Mouse (Mus musculus) limb, embryonic 11.5 days (tissue): ENCODE measurements at regions not wholly inside any gene's neighbourhood (a gene's known extent, or its start where the extent isn't known, plus 50 kb on each side); places are given as distances from the start of the nearest gene placed in this dataset.

ENCODE experiments used
- ATAC-seq: fragments of 200-750 bp; cut with Nextera tagmentation; 2 replicates; pipeline ENCODE4 v1.8.0; 2017; ENCODE audit warnings: low read depth; ENCODE audit not compliant: insufficient number of reproducible peaks, low FRiP score, low TSS enrichment
- DNase-seq: peaks from one replicate; pipeline ENCODE4 v3.0.0-alpha.2; 2015; ENCODE audit warnings: low spot score
- H3K27ac ChIP-seq: fragments of 300-500 bp; sonication (generic); replicated peaks from 2 replicates; pipeline ENCODE4 v1.5.1; 2014; ENCODE audit warnings: low read depth, mild to moderate bottlenecking, low read length
- H3K27me3 ChIP-seq: fragments of 300-500 bp; sonication (generic); 2 replicates; pipeline ENCODE4 v1.6.1; 2014; ENCODE audit warnings: mild to moderate bottlenecking, low read length, mixed read lengths; ENCODE audit not compliant: control insufficient read depth, insufficient read depth
- H3K36me3 ChIP-seq: fragments of 300-500 bp; sonication (generic); 2 replicates; pipeline ENCODE4 v1.6.1; 2014; ENCODE audit warnings: mild to moderate bottlenecking, low read length, moderate library complexity, mixed read lengths; ENCODE audit not compliant: control insufficient read depth, insufficient read depth
- H3K4me1 ChIP-seq: fragments of 300-500 bp; sonication (generic); 2 replicates; pipeline ENCODE4 v1.6.1; 2014; ENCODE audit warnings: low read length, mixed read lengths; ENCODE audit not compliant: control insufficient read depth, insufficient read depth
- H3K4me2 ChIP-seq: fragments of 300-500 bp; sonication (generic); 2 replicates; pipeline ENCODE4 v1.6.1; 2014; ENCODE audit warnings: low read depth, mild to moderate bottlenecking, moderate library complexity; ENCODE audit not compliant: severe bottlenecking
- H3K4me3 ChIP-seq: fragments of 300-500 bp; sonication (generic); 2 replicates; pipeline ENCODE4 v1.5.1; 2014; ENCODE audit warnings: low read depth, low read length
- H3K9ac ChIP-seq: fragments of 300-500 bp; sonication (generic); 2 replicates; pipeline ENCODE4 v1.6.1; 2014; ENCODE audit warnings: mild to moderate bottlenecking, low read length
- H3K9me3 ChIP-seq: fragments of 300-500 bp; sonication (generic); 2 replicates; pipeline ENCODE4 v1.6.1; 2016; ENCODE audit warnings: low read length; ENCODE audit not compliant: control insufficient read depth
- WGBS: fragments of 180-500 bp; shearing (Covaris S2); extraction: QIAGEN DNeasy Blood & Tissue Kit; methylation state at CpG from one replicate; pipeline ENCODE4 v1.1.7; 2014; 5-methylcytosine and 5-hydroxymethylcytosine counted together

- no peaks in the 10 kb centered on the region for H3K27me3 ChIP-seq
- H3K9ac ChIP-seq: no peak overlapping the region
- no peak overlapping the region for H3K27ac ChIP-seq
- H3K4me2 ChIP-seq: no peak overlapping the region
- no peaks in the 10 kb centered on the region for H3K9me3 ChIP-seq
- peaks cover 5% of the 10 kb centered on the region; the same call in 1 of the 2 replicates for H3K4me1 ChIP-seq
- WGBS: 88% methylated on average over 9 of the region's 9 CpGs
- no peaks in the 10 kb centered on the region for H3K36me3 ChIP-seq
- DNase-seq (no peak), ATAC-seq (no peak)
- H3K4me3 ChIP-seq: no peak overlapping the region
Observed at GRCm38 (mm10) chr19:23061081-23061640, 79.9 kb upstream of the Klf9 start.

GRCm38 (mm10) chr19:23061906-23062305, 79.1 kb upstream of the Klf9 start:
- Histone ChIP-seq H3K27me3 (no peaks in the 10 kb centered on the region), H3K4me3 (no peak overlapping the region), H3K4me1 (peaks cover 5% of the 10 kb centered on the region; the same call in 1 of the 2 replicates), H3K4me2 (no peak overlapping the region), H3K36me3 (no peaks in the 10 kb centered on the region), H3K9me3 (no peaks in the 10 kb centered on the region), H3K27ac (no peak overlapping the region), H3K9ac (no peak overlapping the region)
- DNase-seq: no peak
- ATAC-seq: no peak
- WGBS: 87% methylated on average over 2 of the region's 2 CpGs

GRCm38 (mm10) chr19:23062851-23063250, 78.2 kb upstream of the Klf9 start:
- H3K27ac ChIP-seq: no peak overlapping the region
- WGBS: 92% methylated on average over 5 of the region's 5 CpGs
- no peaks in the 10 kb centered on the region for H3K36me3 ChIP-seq
- H3K4me1 ChIP-seq: peaks cover 2% of the 10 kb centered on the region; the same call in 1 of the 2 replicates
- H3K9me3 ChIP-seq: no peaks in the 10 kb centered on the region
- H3K27me3 ChIP-seq: no peaks in the 10 kb centered on the region
- H3K4me3 ChIP-seq: no peak overlapping the region
- ATAC-seq (no peak), DNase-seq (no peak)
- H3K4me2 ChIP-seq: no peak overlapping the region
- H3K9ac ChIP-seq: no peak overlapping the region

- 83% methylated on average over 5 of the region's 5 CpGs for WGBS
- Histone ChIP-seq H3K4me3 (no peak overlapping the region), H3K9me3 (no peaks in the 10 kb centered on the region), H3K27me3 (no peaks in the 10 kb centered on the region), H3K27ac (no peak overlapping the region), H3K9ac (no peak overlapping the region), H3K36me3 (no peaks in the 10 kb centered on the region), H3K4me2 (no peak overlapping the region), H3K4me1 (no peaks in the 10 kb centered on the region)
- no peak for DNase-seq
- ATAC-seq: no peak
Observed at GRCm38 (mm10) chr19:23065548-23065947, 75.5 kb upstream of the Klf9 start.

GRCm38 (mm10) chr19:23066726-23067125, 74.3 kb upstream of the Klf9 start:
- no peak overlapping the region for H3K27ac ChIP-seq
- H3K9ac ChIP-seq: no peak overlapping the region
- H3K4me1 ChIP-seq: no peaks in the 10 kb centered on the region
- H3K27me3 ChIP-seq: no peaks in the 10 kb centered on the region
- no peak for ATAC-seq
- WGBS: 96% methylated on average over 2 of the region's 2 CpGs
- H3K36me3 ChIP-seq: no peaks in the 10 kb centered on the region
- no peak overlapping the region for H3K4me2 ChIP-seq
- no peak overlapping the region for H3K4me3 ChIP-seq
- no peak for DNase-seq
- no peaks in the 10 kb centered on the region for H3K9me3 ChIP-seq

- no peaks in the 10 kb centered on the region for H3K4me1 ChIP-seq
- no peaks in the 10 kb centered on the region for H3K27me3 ChIP-seq
- no peak overlapping the region for H3K27ac ChIP-seq
- no peak overlapping the region for H3K4me3 ChIP-seq
- no peak overlapping the region for H3K4me2 ChIP-seq
- no peaks in the 10 kb centered on the region for H3K9me3 ChIP-seq
- 94% methylated on average over 3 of the region's 3 CpGs for WGBS
- H3K36me3 ChIP-seq: no peaks in the 10 kb centered on the region
- no peak for ATAC-seq
- DNase-seq: no peak
- H3K9ac ChIP-seq: no peak overlapping the region
Observed at GRCm38 (mm10) chr19:23068600-23068999, 72.4 kb upstream of the Klf9 start.

GRCm38 (mm10) chr19:23069656-23070055, 71.4 kb upstream of the Klf9 start:
- no peaks in the 10 kb centered on the region for H3K36me3 ChIP-seq
- no peaks in the 10 kb centered on the region for H3K4me1 ChIP-seq
- H3K27ac ChIP-seq: no peak overlapping the region
- WGBS: 90% methylated on average over 1 of the region's 1 CpGs
- no peak overlapping the region for H3K4me2 ChIP-seq
- H3K27me3 ChIP-seq: no peaks in the 10 kb centered on the region
- H3K9ac ChIP-seq: no peak overlapping the region
- no peak for DNase-seq
- no peak overlapping the region for H3K4me3 ChIP-seq
- no peak for ATAC-seq
- H3K9me3 ChIP-seq: no peaks in the 10 kb centered on the region

GRCm38 (mm10) chr19:23071000-23071399, 70.0 kb upstream of the Klf9 start:
- no peak overlapping the region for H3K9ac ChIP-seq
- no peak overlapping the region for H3K4me2 ChIP-seq
- ATAC-seq (no peak), DNase-seq (no peak)
- H3K9me3 ChIP-seq: no peaks in the 10 kb centered on the region
- H3K36me3 ChIP-seq: no peaks in the 10 kb centered on the region
- no peak overlapping the region for H3K4me3 ChIP-seq
- no peak overlapping the region for H3K27ac ChIP-seq
- H3K27me3 ChIP-seq: no peaks in the 10 kb centered on the region
- H3K4me1 ChIP-seq: no peaks in the 10 kb centered on the region
- 100% methylated on average over 1 of the region's 1 CpGs for WGBS
